Mouse (Mus musculus) gastrocnemius, postnatal 25 days (tissue): ENCODE results near the gene Cdkn2c. TPM values are rescaled to one million over a fixed set of nuclear protein-coding genes. Genes with fewer than 3 reads are reported as not detected.

Experiments
- DNase-seq: peaks from one replicate; pipeline ENCODE4 v3.0.0; 2022
- total RNA-seq, 2 experiments: library from RNA; stranded (reverse); gene quantifications; 1 replicate in 1 of 2; 2 replicates in 1 of 2; pipeline ENCODE4 v1.2.3; 2021

Cdkn2c gene
- total RNA-seq, 2 experiments from 2014 or later, result 9.2 to 11.7 TPM

- DNase-seq, result no peak
Measured at GRCm38 (mm10) chr4:109657851-109658500, 9.0 kb downstream of the Cdkn2c start.

DNA sequence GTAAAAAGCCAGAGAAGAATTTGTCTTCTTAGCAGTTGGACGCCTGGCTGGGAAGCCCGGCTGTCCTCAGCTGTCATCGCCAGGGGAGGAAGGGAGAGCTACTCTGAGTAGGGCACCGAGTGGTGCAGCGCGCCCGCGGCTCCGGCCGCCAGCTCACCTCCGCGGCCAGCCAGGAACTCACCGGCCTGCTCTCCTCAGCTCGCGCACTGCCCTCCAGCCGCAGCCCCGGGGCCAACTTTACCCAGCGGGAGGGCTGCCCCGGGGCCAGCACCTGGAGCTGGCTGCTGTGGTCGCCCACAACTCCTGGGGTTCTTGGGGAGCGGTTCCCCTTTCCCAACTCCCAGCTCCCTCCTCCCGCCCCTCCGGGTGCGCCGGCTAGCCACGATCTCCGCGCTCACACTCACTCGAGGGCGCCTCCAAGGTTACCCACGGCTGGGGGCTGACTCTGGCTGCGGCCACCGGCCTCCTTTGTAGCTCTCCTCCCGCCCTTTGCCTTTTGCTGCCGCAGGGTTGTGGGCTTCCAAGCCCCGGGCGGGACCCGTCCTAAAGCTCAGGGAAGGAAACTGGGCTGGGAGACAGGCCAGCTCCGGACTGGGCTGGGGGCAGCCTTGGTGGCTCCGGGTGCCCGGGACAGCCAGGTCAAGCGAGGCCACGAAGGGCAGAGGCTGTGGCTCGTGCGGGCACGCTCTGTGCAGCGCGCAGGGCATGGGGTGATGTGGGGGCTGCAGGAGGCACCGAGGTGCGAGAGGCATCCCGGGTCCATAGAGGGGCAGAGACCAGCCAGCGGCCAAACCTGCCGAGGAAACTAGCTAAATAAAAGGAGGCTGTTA is 9.8 kb downstream of the Cdkn2c start:
- DNase-seq, result peak; percentile 53

- no peak for DNase-seq
Measured at GRCm38 (mm10) chr4:109656301-109656700, 10.7 kb downstream of the Cdkn2c start.

- no peak for DNase-seq
Measured at GRCm38 (mm10) chr4:109655738-109656137, 11.3 kb downstream of the Cdkn2c start.

DNA sequence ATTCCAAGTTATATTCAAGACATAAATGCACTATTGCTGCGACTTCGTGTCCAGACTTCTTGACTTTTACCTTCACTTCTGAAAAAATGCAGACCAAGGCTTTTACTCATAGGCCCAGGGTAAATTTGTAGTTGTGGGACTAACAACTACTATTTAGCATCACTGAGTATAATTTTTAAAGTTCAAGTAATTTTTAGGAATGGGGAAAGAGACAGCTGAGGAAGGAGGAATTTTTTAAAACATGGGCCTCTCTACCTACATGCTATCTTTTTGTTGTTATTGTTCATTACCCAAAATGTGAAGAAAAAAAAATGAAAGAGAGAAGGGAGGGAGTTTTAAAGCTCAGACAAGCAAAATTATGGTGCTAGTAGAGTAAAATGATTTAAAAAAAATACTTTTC is 12.3 kb downstream of the Cdkn2c start:
- no peak for DNase-seq

GRCm38 (mm10) chr4:109653251-109653650 is 13.7 kb downstream of the Cdkn2c start:
- DNase-seq, result no peak

DNA sequence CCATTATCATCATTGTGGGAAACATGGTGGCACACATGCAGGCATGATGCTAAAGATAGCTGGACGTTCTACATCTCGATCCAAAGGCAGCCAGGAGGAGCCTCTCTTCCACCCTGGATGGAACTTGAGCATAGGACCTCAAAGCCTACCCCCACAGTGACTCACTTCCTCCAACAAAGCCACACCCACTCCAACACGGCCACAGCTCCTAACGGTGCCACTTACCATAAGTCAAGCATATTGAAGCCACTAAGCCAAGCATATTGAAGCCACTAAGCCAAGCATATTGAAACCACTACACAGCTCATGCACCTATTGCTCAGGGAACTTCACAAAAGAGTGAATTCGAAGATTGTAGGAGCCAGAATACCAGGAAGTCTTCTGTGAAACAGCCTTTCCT is 17.7 kb downstream of the Cdkn2c start:
- no peak for DNase-seq

DNA sequence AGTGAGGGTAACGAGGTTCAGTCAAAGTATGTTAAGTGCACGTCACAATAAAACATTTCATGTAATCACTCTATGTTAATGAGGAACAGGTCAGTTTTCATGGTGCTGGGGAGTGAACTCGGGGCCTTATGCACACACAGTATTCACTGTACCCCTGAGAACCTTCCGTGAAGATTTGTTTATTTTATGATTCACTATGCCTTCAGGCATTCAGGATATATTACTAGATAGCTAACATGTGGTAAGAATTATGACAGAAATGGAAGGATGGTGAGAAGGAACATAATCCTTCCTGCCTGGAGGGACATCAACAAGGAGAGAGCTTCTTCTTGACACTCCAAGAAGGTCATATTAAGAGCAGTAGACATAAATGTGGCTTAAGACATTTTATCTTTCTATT is 19.7 kb downstream of the Cdkn2c start:
- no peak for DNase-seq

- no peak for DNase-seq
Measured at GRCm38 (mm10) chr4:109641451-109641850, 25.5 kb downstream of the Cdkn2c start.

DNA sequence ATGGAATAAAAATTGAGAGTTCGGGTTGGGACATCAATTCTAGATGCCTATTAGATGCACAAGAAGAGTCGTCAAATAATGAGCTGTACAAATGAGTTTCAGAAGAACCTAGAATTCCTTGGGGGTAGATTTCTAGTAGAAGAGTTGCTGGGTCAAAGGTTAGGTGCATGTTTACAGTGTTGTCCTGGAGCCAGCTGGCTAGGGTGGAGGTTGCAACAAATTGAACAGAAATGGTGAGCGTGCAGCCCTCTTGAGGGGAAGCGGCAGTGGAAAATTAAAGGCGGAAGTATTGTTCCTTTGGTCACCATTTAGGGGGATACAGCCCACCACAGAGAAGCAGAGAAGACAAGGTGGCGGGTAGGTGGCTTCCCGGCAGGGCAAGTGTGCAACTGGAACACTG is 26.8 kb downstream of the Cdkn2c start:
- no peak for DNase-seq

DNA sequence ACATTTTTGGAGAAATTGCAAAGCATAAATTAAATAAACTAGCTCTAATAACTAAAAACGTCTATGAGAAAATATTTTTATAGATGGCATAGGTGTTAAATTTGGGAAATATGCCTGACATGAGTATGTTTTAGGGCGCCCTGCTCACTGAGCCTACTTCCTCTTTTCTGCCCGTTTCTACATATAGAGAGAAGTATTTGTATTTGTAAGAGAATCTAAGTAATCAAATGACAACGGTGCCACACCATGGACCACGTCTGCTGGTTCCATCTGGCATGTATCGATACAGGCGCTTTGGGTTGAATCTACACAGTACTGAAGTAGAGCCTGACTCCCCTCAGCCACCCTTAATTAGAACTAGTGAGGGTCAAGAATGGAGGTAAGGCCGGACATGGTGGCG is 27.6 kb downstream of the Cdkn2c start:
- DNase-seq, result no peak

DNA sequence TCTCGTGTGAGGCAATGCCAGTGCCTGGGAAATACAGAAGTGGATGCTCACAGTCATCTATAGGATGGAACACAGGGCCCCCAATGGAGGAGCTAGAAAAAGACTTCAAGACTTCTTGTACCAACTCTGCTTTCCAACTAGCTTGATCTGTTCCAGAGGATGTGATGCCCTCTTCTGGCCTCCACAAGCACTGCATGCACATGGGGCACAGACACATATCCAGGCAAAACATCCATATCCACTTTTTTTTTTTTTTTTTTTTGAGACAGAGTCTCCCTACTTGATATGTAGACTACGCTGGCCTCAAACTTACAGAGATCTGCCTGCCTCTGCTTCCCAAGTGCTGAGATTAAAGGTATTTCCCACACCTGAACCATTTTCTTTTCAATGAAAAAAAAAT is 32.0 kb downstream of the Cdkn2c start:
- no peak for DNase-seq

DNA sequence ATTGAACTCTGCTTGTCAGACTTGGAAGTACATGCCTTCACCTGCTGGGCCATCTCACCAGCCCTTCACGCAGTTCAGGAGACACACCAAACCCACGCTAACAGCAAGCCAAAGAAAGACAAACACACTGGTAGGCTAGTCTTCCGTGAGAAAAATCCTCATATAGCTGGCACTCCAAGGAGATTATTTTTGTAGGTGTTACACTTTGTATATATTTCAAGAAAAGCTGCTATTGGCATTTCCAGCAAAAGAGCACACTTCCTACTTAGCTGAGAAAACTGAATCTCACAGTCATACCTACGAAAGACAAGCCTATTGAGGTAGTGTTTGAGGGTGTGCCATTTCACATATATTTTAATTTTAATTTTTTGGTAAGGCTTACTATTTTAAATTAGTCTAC is 36.0 kb downstream of the Cdkn2c start:
- no peak for DNase-seq

GRCm38 (mm10) chr4:109630215-109630614 is 36.8 kb downstream of the Cdkn2c start:
- no peak for DNase-seq

DNA sequence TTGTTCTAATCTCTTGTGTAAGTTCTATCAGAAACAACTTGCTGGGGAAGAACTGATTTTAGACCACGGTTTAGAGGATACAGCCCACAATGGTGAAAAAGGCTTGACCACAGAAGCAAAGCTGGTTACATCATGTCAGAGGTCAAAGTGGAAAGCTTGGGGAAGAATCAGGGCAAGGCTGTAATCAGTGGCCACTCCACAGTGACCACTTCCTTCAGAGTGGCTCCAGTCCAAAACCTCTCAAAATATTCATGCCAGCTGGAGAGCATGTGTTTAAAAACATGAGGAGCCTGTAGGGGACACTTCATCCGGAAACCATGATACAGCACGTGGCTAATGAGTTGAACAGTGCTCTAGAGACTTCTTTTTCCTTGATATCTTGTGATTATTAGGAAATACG is 54.4 kb downstream of the Cdkn2c start:
- DNase-seq, result no peak

Other genes starting within 250 kb of the Cdkn2c start
- gene Rnf11, start 182.5 kb downstream of the Cdkn2c start, total RNA-seq, result 100 to 1,000 TPM in 1 of 2 experiments, 10 to 100 TPM in 1; 95.4 to 123 TPM
- gene 4930522H14Rik, start 135.9 kb downstream of the Cdkn2c start, total RNA-seq, result not detected
- 10 to 100 TPM; 31.2 to 31.4 TPM for gene Faf1, start 9.4 kb upstream of the Cdkn2c start, total RNA-seq